Mouse (Mus musculus) E14TG2a.4 (cell line): ENCODE data around the gene Prkn.
"Not testable (repeated sequence)": the region's sequence is repeated elsewhere in the genome, so short reads cannot be mapped to it uniquely, and the experiment has no call there.

Experiments used
- H3K27me3 ChIP-seq: 2 replicates; pipeline ENCODE4 v1.6.1; 2014; ENCODE audit warnings: low read length, control low read depth; ENCODE audit not compliant: insufficient read depth
- H3K36me3 ChIP-seq: 2 replicates; pipeline ENCODE4 v1.6.1; 2014; ENCODE audit warnings: low read length, control low read depth; ENCODE audit not compliant: insufficient read depth
- H3K4me1 ChIP-seq: replicated peaks from 2 replicates; pipeline ENCODE4 v1.6.1; 2014; ENCODE audit warnings: low read depth, low read length, control low read depth
- H3K4me3 ChIP-seq: replicated peaks from 2 replicates; pipeline ENCODE4 v1.5.1; 2014; ENCODE audit warnings: mild to moderate bottlenecking, low read length
- H3K9me3 ChIP-seq: 2 replicates; pipeline ENCODE4 v1.6.1; 2014; ENCODE audit warnings: low read length, control low read depth
- CTCF ChIP-seq: conservative IDR thresholded peaks from 2 replicates; pipeline ENCODE4 v1.5.1; 2014; ENCODE audit warnings: low read length
- NANOG ChIP-seq: IDR thresholded peaks from 2 replicates; pipeline ENCODE4 v1.6.1; 2014; ENCODE audit warnings: borderline replicate concordance, low read length, mixed read lengths
- POU5F1 ChIP-seq: IDR thresholded peaks from 2 replicates; pipeline ENCODE4 v1.6.1; 2014; ENCODE audit warnings: low read length, borderline replicate concordance

Gene Prkn

DNA sequence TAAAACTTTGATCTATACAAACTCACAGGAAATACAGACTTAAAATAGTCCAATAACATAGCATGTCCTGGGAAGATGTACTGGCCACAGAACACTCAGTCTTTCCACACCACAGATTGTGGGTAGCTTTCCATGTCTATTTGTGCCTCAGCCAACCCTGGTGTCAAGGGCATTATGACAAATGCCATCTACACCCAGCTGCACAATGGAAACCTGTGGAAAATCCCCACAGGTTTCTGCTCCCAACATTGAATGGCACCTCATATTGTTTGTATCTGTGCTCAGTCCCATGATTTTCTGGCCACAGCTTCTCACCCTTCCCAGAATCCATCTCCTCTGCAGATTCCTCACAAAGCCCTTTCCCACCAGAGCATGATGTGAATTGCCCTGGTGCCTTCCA is 347.2 kb downstream of the Prkn start:
- Histone ChIP-seq H3K9me3 (no peaks in the 10 kb centered on the region), H3K4me1 (no peaks in the 10 kb centered on the region), H3K36me3 (no peaks in the 10 kb centered on the region), H3K4me3 (no peak overlapping the region), H3K27me3 (no peaks in the 10 kb centered on the region)
- TF ChIP-seq CTCF: no peak
- TF ChIP-seq NANOG: no peak
- TF ChIP-seq POU5F1: no peak

DNA sequence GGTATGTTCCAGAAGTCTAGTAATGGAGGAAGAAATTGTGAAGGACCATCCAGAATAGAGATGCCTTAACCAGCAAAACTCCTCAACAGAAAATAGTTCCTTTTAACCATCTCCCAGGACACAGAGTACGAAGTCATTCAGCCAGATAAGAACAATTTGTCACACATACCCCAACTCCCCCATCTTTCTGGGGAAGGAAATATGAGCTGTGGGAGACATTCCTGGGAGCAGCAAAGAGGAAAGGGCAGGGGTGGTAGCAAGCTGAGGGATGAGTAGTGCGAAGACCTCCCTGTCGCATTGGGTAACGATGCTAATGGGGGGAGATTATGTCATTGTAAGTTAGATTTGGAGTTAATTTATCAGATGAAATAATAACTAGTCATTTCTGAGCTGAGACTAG is 348.3 kb downstream of the Prkn start:
- Histone ChIP-seq H3K9me3 (no peaks in the 10 kb centered on the region), H3K27me3 (no peaks in the 10 kb centered on the region), H3K4me1 (no peaks in the 10 kb centered on the region), H3K36me3 (no peaks in the 10 kb centered on the region), H3K4me3 (no peak overlapping the region)
- no peak for TF ChIP-seq POU5F1

DNA sequence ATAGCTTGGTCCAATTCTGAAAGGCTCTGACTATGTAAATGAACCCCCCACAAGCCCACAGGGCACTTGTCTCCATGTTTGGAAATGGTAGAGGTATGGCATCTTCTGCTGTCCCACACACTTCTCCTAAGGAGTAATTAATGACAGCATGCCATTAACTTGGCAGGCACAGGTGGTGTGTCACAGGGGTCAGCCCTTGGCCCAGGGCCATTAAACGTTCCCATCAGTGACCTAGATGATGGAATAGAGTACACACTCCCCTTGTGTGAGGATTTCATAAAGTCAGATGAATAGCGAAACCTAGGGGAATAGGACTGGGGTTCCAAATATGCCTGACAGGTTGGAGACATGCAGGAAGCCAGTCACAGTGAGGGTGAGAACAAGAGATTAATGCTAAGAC is 350.1 kb downstream of the Prkn start:
- Histone ChIP-seq H3K9me3 (no peaks in the 10 kb centered on the region), H3K27me3 (no peaks in the 10 kb centered on the region), H3K4me3 (no peak overlapping the region), H3K36me3 (no peaks in the 10 kb centered on the region), H3K4me1 (no peaks in the 10 kb centered on the region)
- no peak for TF ChIP-seq POU5F1
- TF ChIP-seq NANOG: no peak
- TF ChIP-seq CTCF: no peak

DNA sequence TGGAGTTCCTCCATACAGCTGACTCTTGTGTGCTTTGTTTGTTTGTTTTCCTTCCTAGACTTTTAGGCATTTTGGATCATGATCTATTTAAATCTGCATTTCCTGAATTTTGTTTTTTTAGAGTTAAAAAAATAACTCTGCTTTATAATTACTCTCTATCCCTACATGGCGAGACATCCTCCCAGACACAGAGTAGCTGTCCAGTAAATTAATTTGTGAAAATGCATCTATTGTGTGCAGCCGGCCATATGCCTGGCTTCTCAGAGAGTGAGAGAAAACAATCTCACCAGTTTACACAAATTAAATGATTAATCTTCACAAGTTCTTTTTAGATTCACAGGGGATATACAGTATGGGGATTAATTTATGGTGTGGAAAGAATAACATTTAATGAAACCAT is 357.9 kb downstream of the Prkn start:
- Histone ChIP-seq H3K27me3 (no peaks in the 10 kb centered on the region), H3K4me1 (no peaks in the 10 kb centered on the region), H3K36me3 (no peaks in the 10 kb centered on the region), H3K4me3 (no peak overlapping the region), H3K9me3 (no peaks in the 10 kb centered on the region)
- TF ChIP-seq NANOG (no peak), POU5F1 (no peak), CTCF (no peak)

DNA sequence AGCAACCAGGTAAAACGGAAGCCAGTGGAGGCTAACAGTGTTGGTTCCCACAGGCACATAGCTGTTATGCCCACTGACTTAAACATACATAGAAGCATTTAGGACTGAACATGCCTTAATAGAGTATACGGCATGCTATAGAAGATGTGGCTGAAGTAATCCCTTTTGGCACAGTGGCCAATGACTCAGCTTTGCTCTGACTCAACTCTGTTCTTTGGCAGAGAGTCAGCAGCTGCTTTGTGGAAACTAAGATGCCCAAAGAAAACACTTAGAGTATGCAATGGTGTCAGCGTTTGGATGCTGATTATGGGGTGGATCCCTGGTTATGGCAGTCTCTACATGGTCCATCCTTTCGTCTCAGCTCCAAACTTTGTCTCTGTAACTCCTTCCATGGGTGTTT is 368.9 kb downstream of the Prkn start:
- not testable (repeated sequence) for H3K4me1 ChIP-seq, H3K27me3 ChIP-seq, H3K9me3 ChIP-seq, H3K4me3 ChIP-seq, H3K36me3 ChIP-seq

DNA sequence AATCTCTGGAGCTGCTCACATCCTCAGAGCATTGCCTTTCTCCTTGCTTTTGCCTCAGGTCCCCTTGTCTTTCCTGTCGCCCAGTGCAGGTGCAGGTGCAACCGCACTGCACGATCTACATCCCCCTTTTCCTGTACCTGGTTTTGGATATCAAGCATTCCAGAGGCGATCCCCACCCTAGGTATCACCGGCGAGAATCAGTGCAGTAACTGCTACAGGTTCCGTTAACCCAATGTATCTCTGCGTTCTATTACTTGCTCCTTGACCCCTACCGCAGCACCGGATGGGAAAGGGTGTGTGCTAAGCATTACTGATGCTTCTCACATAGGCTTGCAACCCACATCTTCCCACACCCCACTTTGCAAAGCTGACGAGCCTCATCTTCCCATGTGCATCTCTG is 370.8 kb downstream of the Prkn start:
- no peaks in the 10 kb centered on the region for H3K4me1 ChIP-seq
- TF ChIP-seq NANOG (no peak), CTCF (no peak), POU5F1 (no peak)
- no peaks in the 10 kb centered on the region for H3K27me3 ChIP-seq
- no peaks in the 10 kb centered on the region for H3K9me3 ChIP-seq
- H3K36me3 ChIP-seq: no peaks in the 10 kb centered on the region
- H3K4me3 ChIP-seq: no peak overlapping the region

DNA sequence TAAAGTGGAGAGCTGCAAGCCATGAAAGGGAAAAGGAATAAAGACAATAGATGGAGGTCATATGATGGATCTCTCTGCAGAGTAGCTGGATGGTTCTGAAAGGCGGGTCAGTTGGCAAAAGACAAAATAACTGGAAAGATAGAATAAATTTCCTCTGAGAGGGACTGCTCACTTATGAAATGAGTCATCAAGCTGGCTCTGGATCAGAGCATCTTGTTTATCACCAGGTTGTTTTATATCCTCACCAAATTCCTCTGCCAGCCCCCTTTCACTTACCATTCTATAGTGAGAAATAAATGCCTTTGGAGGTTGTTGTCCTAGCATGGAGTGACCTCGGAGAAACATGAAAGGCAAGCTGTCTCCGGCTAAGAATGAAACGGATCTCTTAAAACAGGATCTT is 371.4 kb downstream of the Prkn start:
- no peak for TF ChIP-seq CTCF
- no peak for TF ChIP-seq NANOG
- no peak for TF ChIP-seq POU5F1
- H3K4me3 ChIP-seq: no peak overlapping the region
- H3K36me3 ChIP-seq: no peaks in the 10 kb centered on the region
- no peaks in the 10 kb centered on the region for H3K27me3 ChIP-seq
- no peaks in the 10 kb centered on the region for H3K4me1 ChIP-seq
- no peaks in the 10 kb centered on the region for H3K9me3 ChIP-seq

DNA sequence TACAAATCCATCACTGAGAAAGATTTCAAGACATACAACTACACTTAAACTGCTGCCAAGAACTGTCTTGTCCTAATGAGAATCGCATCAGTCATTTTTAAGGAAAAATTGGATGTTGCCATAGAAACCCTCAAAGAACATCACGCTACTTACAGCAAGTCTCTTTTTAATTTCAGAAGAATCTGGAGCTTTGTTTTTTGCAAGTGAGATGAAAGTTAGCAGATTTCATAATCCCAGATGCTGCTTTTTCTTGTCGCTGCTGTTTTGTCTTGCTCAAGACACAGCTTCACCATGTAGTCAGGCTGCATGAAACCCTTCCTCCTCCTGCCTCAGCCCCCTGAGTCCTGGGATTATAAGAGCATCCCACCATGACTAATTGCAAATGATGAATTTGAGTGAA is 373.5 kb downstream of the Prkn start:
- TF ChIP-seq CTCF (no peak), NANOG (no peak), POU5F1 (no peak)
- Histone ChIP-seq H3K4me3 (no peak overlapping the region), H3K4me1 (no peaks in the 10 kb centered on the region), H3K27me3 (no peaks in the 10 kb centered on the region), H3K9me3 (no peaks in the 10 kb centered on the region), H3K36me3 (no peaks in the 10 kb centered on the region)

DNA sequence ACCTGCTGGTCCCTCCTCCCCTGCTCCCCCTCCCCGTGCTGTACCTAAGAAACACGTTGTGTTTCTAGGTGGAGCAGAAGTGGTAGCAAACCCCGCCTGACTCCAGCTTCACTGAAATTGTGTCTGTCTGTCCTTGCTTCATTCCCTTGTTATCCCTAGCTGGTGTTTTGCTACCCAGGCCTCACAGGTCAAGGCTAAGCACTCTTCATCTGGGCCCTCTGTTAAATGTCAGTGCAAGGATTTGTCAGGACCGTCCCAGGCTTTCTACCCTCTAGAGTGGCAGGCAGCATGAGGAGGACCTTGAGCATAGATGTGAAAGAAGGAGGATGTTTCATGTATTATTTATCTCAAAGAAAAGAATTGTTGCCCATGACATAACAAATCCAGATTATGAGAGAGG is 388.8 kb downstream of the Prkn start:
- Histone ChIP-seq H3K36me3 (no peaks in the 10 kb centered on the region), H3K4me3 (no peak overlapping the region), H3K4me1 (peaks cover 10% of the 10 kb centered on the region), H3K9me3 (no peaks in the 10 kb centered on the region), H3K27me3 (no peaks in the 10 kb centered on the region)
- TF ChIP-seq POU5F1 (no peak), NANOG (no peak), CTCF (no peak)

DNA sequence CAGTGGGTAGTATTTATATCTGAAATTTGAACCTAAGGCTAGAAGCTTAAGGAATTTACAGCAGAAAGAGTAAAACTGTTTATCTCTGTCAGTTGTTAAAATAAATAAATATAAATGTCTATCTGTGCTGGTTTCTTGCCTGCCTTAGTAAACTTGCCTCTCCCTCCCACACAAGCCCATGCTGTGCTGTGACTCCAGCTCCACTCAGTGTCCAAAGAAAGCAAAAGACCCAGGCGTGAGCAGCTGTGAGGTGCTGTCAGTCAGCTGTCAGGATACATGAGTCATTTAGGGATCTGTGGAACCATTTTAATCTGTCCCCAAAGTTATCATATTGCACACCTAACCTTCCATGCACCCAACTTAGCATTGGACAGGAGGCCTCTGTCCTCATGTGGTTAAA is 389.2 kb downstream of the Prkn start:
- TF ChIP-seq CTCF (no peak), NANOG (no peak), POU5F1 (no peak)
- Histone ChIP-seq H3K4me3 (no peak overlapping the region), H3K36me3 (no peaks in the 10 kb centered on the region), H3K9me3 (no peaks in the 10 kb centered on the region), H3K27me3 (no peaks in the 10 kb centered on the region), H3K4me1 (peaks cover 10% of the 10 kb centered on the region)
